ENCODE assay signal across 11 mouse cellular contexts in genomic region chrX:49273487-49274042, GRCm38 (mm10). TPM values are rescaled to one million over a fixed set of nuclear protein-coding genes. Genes with fewer than 3 reads are reported as not detected.
A peak's percentile ranks its signal among the peaks of the same experiment; 100 is the strongest.
DNase-seq lines count a peak whose midpoint lies in the region; ATAC-seq lines count a peak whose summit lies in the region.
"Had no signal": no experiment of that assay in that cellular context is flagged by ENCODE, and none has a peak within 500 bp of the region (broad histone marks: within the 10 kb centered on the region; RNA-seq: fewer than 3 reads in every experiment).

No protein-coding gene starts in this region.

- no peak overlapping the region for H3K27ac ChIP-seq in forebrain, embryonic 11.5 days (ENCODE audit: low read depth, low read length)
- no peak overlapping the region; the same call in 1 of the 2 replicates for H3K27ac ChIP-seq in neural tube, embryonic 15.5 days (replicated peaks)
- H3K27ac ChIP-seq: kidney, postnatal 0 days; liver, embryonic 15.5 days had no signal

- WGBS in forebrain, embryonic 11.5 days: 43% methylated on average over 12 of the region's 12 CpGs
- 37% methylated on average over 12 of the region's 12 CpGs for WGBS in neural tube, embryonic 15.5 days

- no peaks in the 10 kb centered on the region for H3K4me1 ChIP-seq in forebrain, embryonic 11.5 days (replicated peaks; ENCODE audit: control insufficient read depth, insufficient read depth, low read length)
- no peaks in the 10 kb centered on the region for H3K4me1 ChIP-seq in neural tube, embryonic 15.5 days
- H3K4me1 ChIP-seq: liver, embryonic 15.5 days had no signal

- H3K9ac ChIP-seq in forebrain, embryonic 11.5 days (ENCODE audit: low read length): no peak overlapping the region; the same call in 1 of the 2 replicates
- peak overlapping the region; percentile 26; the same call in 1 of the 2 replicates for H3K9ac ChIP-seq in neural tube, embryonic 15.5 days (replicated peaks)
- H3K9ac ChIP-seq: liver, embryonic 15.5 days had no signal

- H3K36me3 ChIP-seq in forebrain, embryonic 11.5 days (ENCODE audit: control insufficient read depth, insufficient read depth, low read length): no peaks in the 10 kb centered on the region
- H3K36me3 ChIP-seq in neural tube, embryonic 15.5 days: no peaks in the 10 kb centered on the region
- H3K36me3 ChIP-seq: liver, embryonic 15.5 days had no signal

- peak; percentile 67; the same call in 1 of the 2 replicates for ATAC-seq in forebrain, embryonic 11.5 days (replicated peaks; ENCODE audit: low FRiP score)
- peak; percentile 81 for ATAC-seq in neural tube, embryonic 15.5 days (ENCODE audit: low FRiP score)

- H3K9me3 ChIP-seq in forebrain, embryonic 11.5 days (ENCODE audit: control insufficient read depth, low read length): no peaks in the 10 kb centered on the region
- H3K9me3 ChIP-seq in neural tube, embryonic 15.5 days (replicated peaks): no peaks in the 10 kb centered on the region
- H3K9me3 ChIP-seq: liver, embryonic 15.5 days had no signal

- peak overlapping the region; percentile 26; the same call in 1 of the 2 replicates for H3K4me2 ChIP-seq in forebrain, embryonic 11.5 days (ENCODE audit: low read depth, low read length, severe bottlenecking)
- H3K4me2 ChIP-seq in neural tube, embryonic 15.5 days: peak overlapping the region; percentile 51
- H3K4me2 ChIP-seq: liver, embryonic 15.5 days had no signal

- peak; percentile 12 for DNase-seq in embryo, embryonic 10.5 days (ENCODE audit: low spot score)
- DNase-seq in embryo, embryonic 9.5 days (ENCODE audit: extremely low spot score): no peak
- DNase-seq in forebrain, embryonic 11.5 days (ENCODE audit: low spot score): peak; percentile 39
- DNase-seq in layer of hippocampus, postnatal 10 days (ENCODE audit: low spot score in 2 of 2): peak; percentile 11 to 27
- DNase-seq in testis, postnatal 10 days (ENCODE audit: low spot score): no peak
- no peak for DNase-seq in ovary, postnatal 10 days (ENCODE audit: low spot score)
- no peak for DNase-seq in thymus, postnatal 14 days
- DNase-seq: heart, adult 11 months had no signal

- H3K4me3 ChIP-seq in forebrain, embryonic 11.5 days (ENCODE audit: low read depth, low read length): 0 out of 2 replicates have a peak overlapping the region, but pooled peaks have one; percentile 3
- peak overlapping the region; percentile 32 for H3K4me3 ChIP-seq in neural tube, embryonic 15.5 days (replicated peaks)
- H3K4me3 ChIP-seq: liver, embryonic 15.5 days had no signal

- no peaks in the 10 kb centered on the region for H3K27me3 ChIP-seq in forebrain, embryonic 11.5 days (ENCODE audit: control insufficient read depth, insufficient read depth, low read length)
- no peaks in the 10 kb centered on the region for H3K27me3 ChIP-seq in neural tube, embryonic 15.5 days (replicated peaks)
- H3K27me3 ChIP-seq: liver, embryonic 15.5 days had no signal

RNA-seq across cellular contexts. Expression of gene Enox2, which starts 14.5 kb away (rescaled TPM):
- polyA plus RNA-seq in forebrain, embryonic 11.5 days (2014; fragmentation: Nextera tagmentation; extraction: Ambion mirVana): 10.7 and 10.9 TPM in 2 replicates
- 10 to 100 TPM; 21.9 to 23.5 TPM for total RNA-seq in layer of hippocampus, postnatal 10 days (2021)
- 7.2 and 8.0 TPM in 2 replicates for polyA plus RNA-seq in neural tube, embryonic 15.5 days (2015; fragmentation: Nextera tagmentation; extraction: Ambion mirVana)

Comparison
In these comparisons a context has a peak if more than half of its experiments do, and no peak if none do; other contexts are left out.
1. DNase-seq: peak in embryo, embryonic 10.5 days (single experiment), forebrain, embryonic 11.5 days (single experiment) and layer of hippocampus, postnatal 10 days (2 of 2); none in embryo, embryonic 9.5 days (single experiment), testis, postnatal 10 days (single experiment), ovary, postnatal 10 days (single experiment) and thymus, postnatal 14 days (single experiment).